Mouse (Mus musculus): Measurements from ENCODE around the gene Mfge8. TPM values are rescaled to one million over a fixed set of nuclear protein-coding genes. Genes with fewer than 3 reads are reported as not detected.

Gene Mfge8
- polyA plus RNA-seq (2016; fragmentation: Nextera tagmentation; extraction: Ambion mirVana) = 147 and 149 TPM in 2 replicates

GRCm38 (mm10) chr7:79148711-79149266, at the start of gene Mfge8:
Gene Mfge8 (minus strand): TSS chr7:79149060.
- Histone ChIP-seq H3K4me2 (peak within 1 kb of the TSS; percentile 85), H3K27ac (peak within 1 kb of the TSS; percentile 67; the same call in 1 of the 2 replicates), H3K9me3 (no peaks in the 10 kb centered on the region), H3K9ac (replicated peaks) (peak within 1 kb of the TSS; percentile 78), H3K27me3 (no peaks in the 10 kb centered on the region), H3K4me1 (replicated peaks) (peaks cover 24% of the 10 kb centered on the region), H3K4me3 (replicated peaks) (peak within 1 kb of the TSS; percentile 76), H3K36me3 (peaks cover 17% of the 10 kb centered on the region)
- WGBS = under 1% methylated on average over 39 of the region's 39 CpGs
- ATAC-seq (ENCODE audit: insufficient number of reproducible peaks, insufficient read depth, low FRiP score, low TSS enrichment, low read depth) = peak; percentile 85

DNA sequence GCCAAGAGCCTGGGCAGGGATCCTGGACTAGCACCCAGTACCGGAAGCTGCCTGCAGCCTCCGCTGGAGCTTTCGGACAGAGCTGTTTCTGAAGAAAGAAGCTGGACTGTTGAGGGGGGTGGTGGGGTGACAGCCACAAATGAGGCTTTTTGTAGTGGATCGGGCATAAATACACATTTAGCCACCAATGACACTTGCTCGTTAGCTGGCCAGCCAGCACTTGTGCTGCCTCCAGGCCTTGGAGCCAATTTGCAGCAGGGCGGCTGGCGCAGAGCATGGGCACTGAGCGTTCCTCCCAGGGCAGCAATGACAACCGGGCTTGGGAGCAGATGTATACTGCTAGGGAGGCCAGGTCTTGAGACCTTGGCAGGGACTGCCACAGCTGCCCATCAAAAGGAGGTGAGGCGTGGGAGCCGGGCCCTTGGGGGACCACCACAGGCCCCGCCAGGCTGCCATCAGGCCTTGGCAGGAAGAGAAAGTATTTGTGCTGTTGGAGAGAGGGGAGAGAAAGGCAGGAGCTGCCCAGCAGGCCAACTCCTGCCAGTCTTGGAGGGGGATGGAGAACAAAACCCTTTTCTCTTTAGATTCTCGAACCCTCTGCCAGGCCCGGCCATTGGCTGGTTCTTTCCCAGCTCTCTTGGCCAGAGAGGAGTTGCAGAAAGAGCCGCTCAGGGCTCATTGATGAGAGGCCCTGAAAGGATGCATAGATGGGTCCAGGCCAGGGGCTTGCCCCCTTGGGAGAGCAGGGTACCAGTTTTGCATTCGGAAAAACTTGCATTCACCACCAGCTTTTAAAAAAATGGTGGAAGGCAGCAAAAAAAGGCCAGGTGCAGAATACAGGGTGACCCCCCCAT, 45.9 kb upstream of the Mfge8 start:
- 0 out of 2 replicates have a peak, but pooled peaks cover 3% of the 10 kb centered on the region for H3K27me3 ChIP-seq
- 68% methylated on average over 16 of the region's 16 CpGs for WGBS
- no peak for ATAC-seq (ENCODE audit: insufficient number of reproducible peaks, insufficient read depth, low FRiP score, low TSS enrichment, low read depth)
- H3K36me3 ChIP-seq = no peaks in the 10 kb centered on the region
- H3K4me1 ChIP-seq (replicated peaks) = 0 out of 2 replicates have a peak, but pooled peaks cover 11% of the 10 kb centered on the region
- H3K9ac ChIP-seq (replicated peaks) = no peak overlapping the region
- no peaks in the 10 kb centered on the region for H3K9me3 ChIP-seq
- no peak overlapping the region for H3K27ac ChIP-seq
- no peak overlapping the region for H3K4me2 ChIP-seq
- no peak overlapping the region for H3K4me3 ChIP-seq (replicated peaks)

- H3K36me3 ChIP-seq = no peaks in the 10 kb centered on the region
- no peak for ATAC-seq (ENCODE audit: insufficient number of reproducible peaks, insufficient read depth, low FRiP score, low TSS enrichment, low read depth)
- 74% methylated on average over 5 of the region's 5 CpGs for whole genome bisulfite sequencing
These were observed 45.1 kb upstream of the Mfge8 start for GRCm38 (mm10) chr7:79193936-79194335.

DNA sequence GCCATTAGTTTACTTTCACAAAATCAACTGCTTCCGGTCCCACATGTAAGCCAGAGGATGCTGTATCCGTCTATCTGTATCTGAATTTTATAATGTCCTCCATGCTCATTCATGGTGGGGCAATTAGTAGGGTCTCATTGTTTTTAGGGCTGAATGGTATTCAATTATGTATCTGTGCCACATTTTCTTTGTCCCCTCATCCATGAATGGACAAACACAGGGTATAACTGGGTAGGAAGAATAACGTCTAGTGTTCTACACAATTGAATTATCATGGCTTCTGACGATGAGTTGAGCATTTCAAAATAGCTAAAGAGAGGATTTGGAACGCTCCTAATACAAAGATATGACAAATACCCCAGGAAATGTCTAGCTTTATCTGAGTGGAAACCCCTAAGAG, 42.6 kb upstream of the Mfge8 start:
- H3K4me2 ChIP-seq = no peak overlapping the region
- H3K9ac ChIP-seq (replicated peaks) = no peak overlapping the region
- 85% methylated on average over 5 of the region's 5 CpGs for WGBS

More at GRCm38 (mm10) chr7:79193936-79194335, 45.1 kb upstream of the Mfge8 start:
- no peaks in the 10 kb centered on the region for H3K9me3 ChIP-seq
- no peak overlapping the region for H3K4me3 ChIP-seq (replicated peaks)
- H3K4me1 ChIP-seq (replicated peaks) = 0 out of 2 replicates have a peak, but pooled peaks cover 11% of the 10 kb centered on the region
- 0 out of 2 replicates have a peak, but pooled peaks cover 3% of the 10 kb centered on the region for H3K27me3 ChIP-seq
- H3K4me2 ChIP-seq = no peak overlapping the region
- H3K9ac ChIP-seq (replicated peaks) = no peak overlapping the region
- H3K27ac ChIP-seq = no peak overlapping the region

DNA sequence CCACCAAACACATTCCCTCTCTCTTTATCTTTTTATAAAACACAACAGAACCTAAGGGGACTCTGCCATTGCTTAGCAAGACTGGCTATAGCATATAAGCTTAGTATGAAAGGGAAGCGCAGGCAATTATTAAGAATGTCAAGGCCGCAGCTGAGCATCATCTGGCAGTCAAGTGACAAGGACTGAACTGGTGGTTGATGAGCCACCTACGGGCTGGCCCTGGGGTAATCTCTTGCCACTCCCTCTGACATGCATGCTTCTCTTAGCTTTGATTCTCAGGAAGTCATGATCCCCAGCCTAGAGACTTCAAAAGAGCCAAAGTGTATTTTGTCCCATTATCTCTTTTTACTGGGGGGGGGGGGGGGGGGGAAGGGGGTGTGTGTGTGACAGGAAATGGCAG, 41.7 kb upstream of the Mfge8 start:
- no peak overlapping the region for H3K4me2 ChIP-seq
- H3K4me1 ChIP-seq (replicated peaks) = 0 out of 2 replicates have a peak, but pooled peaks cover 11% of the 10 kb centered on the region
- ATAC-seq (ENCODE audit: insufficient number of reproducible peaks, insufficient read depth, low FRiP score, low TSS enrichment, low read depth) = no peak
- no peaks in the 10 kb centered on the region for H3K36me3 ChIP-seq
- H3K4me3 ChIP-seq (replicated peaks) = no peak overlapping the region
- H3K27me3 ChIP-seq = 0 out of 2 replicates have a peak, but pooled peaks cover 3% of the 10 kb centered on the region
- no peak overlapping the region for H3K9ac ChIP-seq (replicated peaks)
- no peaks in the 10 kb centered on the region for H3K9me3 ChIP-seq
- H3K27ac ChIP-seq = no peak overlapping the region
- 42% methylated on average over 3 of the region's 3 CpGs for WGBS

More for the DNA sequence above, 42.6 kb upstream of the Mfge8 start:
- Histone ChIP-seq H3K4me1 (replicated peaks) (0 out of 2 replicates have a peak, but pooled peaks cover 11% of the 10 kb centered on the region), H3K27me3 (0 out of 2 replicates have a peak, but pooled peaks cover 3% of the 10 kb centered on the region), H3K9me3 (no peaks in the 10 kb centered on the region), H3K4me3 (replicated peaks) (no peak overlapping the region), H3K36me3 (no peaks in the 10 kb centered on the region), H3K27ac (no peak overlapping the region)
- ATAC-seq (ENCODE audit: insufficient number of reproducible peaks, insufficient read depth, low FRiP score, low TSS enrichment, low read depth) = no peak

GRCm38 (mm10) chr7:79189211-79189610, 40.4 kb upstream of the Mfge8 start:
- H3K9me3 ChIP-seq = no peaks in the 10 kb centered on the region
- 0 out of 2 replicates have a peak, but pooled peaks cover 3% of the 10 kb centered on the region for H3K27me3 ChIP-seq
- no peak overlapping the region for H3K4me2 ChIP-seq
- no peak overlapping the region for H3K4me3 ChIP-seq (replicated peaks)
- 0 out of 2 replicates have a peak, but pooled peaks cover 2% of the 10 kb centered on the region for H3K4me1 ChIP-seq (replicated peaks)
- 63% methylated on average over 3 of the region's 5 CpGs for WGBS
- no peaks in the 10 kb centered on the region for H3K36me3 ChIP-seq
- no peak overlapping the region for H3K9ac ChIP-seq (replicated peaks)
- no peak for ATAC-seq (ENCODE audit: insufficient number of reproducible peaks, insufficient read depth, low FRiP score, low TSS enrichment, low read depth)
- no peak overlapping the region for H3K27ac ChIP-seq

GRCm38 (mm10) chr7:79187591-79187990, 38.7 kb upstream of the Mfge8 start:
- H3K36me3 ChIP-seq = no peaks in the 10 kb centered on the region
- ATAC-seq (ENCODE audit: insufficient number of reproducible peaks, insufficient read depth, low FRiP score, low TSS enrichment, low read depth) = no peak
- WGBS = 92% methylated on average over 2 of the region's 2 CpGs
- H3K27ac ChIP-seq = no peak overlapping the region
- H3K9me3 ChIP-seq = no peaks in the 10 kb centered on the region
- H3K4me1 ChIP-seq (replicated peaks) = 0 out of 2 replicates have a peak, but pooled peaks cover 2% of the 10 kb centered on the region
- H3K4me3 ChIP-seq (replicated peaks) = no peak overlapping the region
- H3K27me3 ChIP-seq = 0 out of 2 replicates have a peak, but pooled peaks cover 2% of the 10 kb centered on the region
- H3K4me2 ChIP-seq = no peak overlapping the region
- H3K9ac ChIP-seq (replicated peaks) = no peak overlapping the region

DNA sequence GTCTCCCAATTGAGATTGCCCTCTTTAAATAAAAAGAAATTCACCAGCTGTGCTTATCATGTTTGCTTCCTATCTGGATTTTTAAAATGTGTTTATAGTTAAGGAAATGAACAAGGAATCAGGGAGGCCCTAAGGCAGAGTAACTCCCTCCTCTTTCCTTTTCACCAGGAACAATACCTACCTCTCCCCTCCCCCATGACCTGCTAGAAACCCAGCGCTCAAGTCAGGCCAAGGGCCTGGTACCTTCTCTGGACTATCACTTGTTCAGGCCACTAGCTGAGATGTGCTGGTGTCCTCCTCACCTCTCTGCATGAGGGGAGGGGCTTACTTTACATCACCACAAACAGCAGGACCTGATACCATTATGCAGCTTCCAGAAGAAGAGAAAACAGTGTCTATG, 34.6 kb upstream of the Mfge8 start:
- H3K4me3 ChIP-seq (replicated peaks) = no peak overlapping the region
- WGBS = 52% methylated on average over 1 of the region's 1 CpGs
- H3K9me3 ChIP-seq = no peaks in the 10 kb centered on the region
- no peaks in the 10 kb centered on the region for H3K4me1 ChIP-seq (replicated peaks)
- no peak overlapping the region for H3K9ac ChIP-seq (replicated peaks)
- no peak overlapping the region for H3K27ac ChIP-seq
- H3K27me3 ChIP-seq = no peaks in the 10 kb centered on the region
- no peak for ATAC-seq (ENCODE audit: insufficient number of reproducible peaks, insufficient read depth, low FRiP score, low TSS enrichment, low read depth)
- H3K36me3 ChIP-seq = no peaks in the 10 kb centered on the region
- no peak overlapping the region for H3K4me2 ChIP-seq

- Histone ChIP-seq H3K9me3 (no peaks in the 10 kb centered on the region), H3K27ac (no peak overlapping the region), H3K4me1 (replicated peaks) (no peaks in the 10 kb centered on the region), H3K9ac (replicated peaks) (no peak overlapping the region), H3K36me3 (no peaks in the 10 kb centered on the region), H3K27me3 (no peaks in the 10 kb centered on the region), H3K4me3 (replicated peaks) (no peak overlapping the region), H3K4me2 (no peak overlapping the region)
- ATAC-seq (ENCODE audit: insufficient number of reproducible peaks, insufficient read depth, low FRiP score, low TSS enrichment, low read depth) = no peak
- WGBS = 83% methylated on average over 3 of the region's 3 CpGs
These were observed 24.9 kb upstream of the Mfge8 start for GRCm38 (mm10) chr7:79173800-79174199.

- H3K4me1 ChIP-seq (replicated peaks) = no peaks in the 10 kb centered on the region
- H3K9me3 ChIP-seq = no peaks in the 10 kb centered on the region
- no peak overlapping the region for H3K9ac ChIP-seq (replicated peaks)
- H3K27ac ChIP-seq = no peak overlapping the region
- no peak overlapping the region for H3K4me2 ChIP-seq
- H3K36me3 ChIP-seq = no peaks in the 10 kb centered on the region
- no peak for ATAC-seq (ENCODE audit: insufficient number of reproducible peaks, insufficient read depth, low FRiP score, low TSS enrichment, low read depth)
- WGBS = 79% methylated on average over 1 of the region's 1 CpGs
- no peaks in the 10 kb centered on the region for H3K27me3 ChIP-seq
- H3K4me3 ChIP-seq (replicated peaks) = no peak overlapping the region
These were observed 22.9 kb upstream of the Mfge8 start for GRCm38 (mm10) chr7:79171782-79172181.

GRCm38 (mm10) chr7:79167006-79167562, 18.2 kb upstream of the Mfge8 start:
- Histone ChIP-seq H3K9me3 (peaks cover 5% of the 10 kb centered on the region; the same call in 1 of the 2 replicates), H3K36me3 (no peaks in the 10 kb centered on the region), H3K27ac (no peak overlapping the region), H3K4me3 (replicated peaks) (no peak overlapping the region), H3K4me1 (replicated peaks) (no peaks in the 10 kb centered on the region), H3K9ac (replicated peaks) (no peak overlapping the region), H3K27me3 (no peaks in the 10 kb centered on the region), H3K4me2 (no peak overlapping the region)
- WGBS = 88% methylated on average over 14 of the region's 14 CpGs
- no peak for ATAC-seq (ENCODE audit: insufficient number of reproducible peaks, insufficient read depth, low FRiP score, low TSS enrichment, low read depth)
